Mouse (Mus musculus) ES-Bruce4 (cell line): Measurements from ENCODE around the gene Smtnl1. TPM values are rescaled to one million over a fixed set of nuclear protein-coding genes. Genes with fewer than 3 reads are reported as not detected.

Experiments
- H3K27ac ChIP-seq: 2 replicates; pipeline ENCODE4 v1.5.1; 2012; ENCODE audit warnings: low read length, inconsistent platforms; ENCODE audit not compliant: insufficient read depth
- H3K27me3 ChIP-seq: 2 replicates; pipeline ENCODE4 v1.6.1; 2012; ENCODE audit warnings: mild to moderate bottlenecking, low read length, inconsistent platforms; ENCODE audit not compliant: control insufficient read depth, poor library complexity, insufficient read depth, severe bottlenecking
- H3K36me3 ChIP-seq: 2 replicates; pipeline ENCODE4 v1.6.1; 2012; ENCODE audit warnings: inconsistent platforms, mild to moderate bottlenecking, low read length, moderate library complexity; ENCODE audit not compliant: control insufficient read depth, poor library complexity, insufficient read depth, severe bottlenecking
- H3K4me1 ChIP-seq: one replicate; pipeline ENCODE4 v1.8.1; 2011; ENCODE audit warnings: low read length; ENCODE audit not compliant: control insufficient read depth, insufficient read depth
- H3K4me3 ChIP-seq: 2 replicates; pipeline ENCODE4 v1.5.1; 2011; ENCODE audit warnings: low read depth, mild to moderate bottlenecking, low read length
- H3K9ac ChIP-seq: 2 replicates; pipeline ENCODE4 v1.6.1; 2012; ENCODE audit warnings: low read depth, mild to moderate bottlenecking, inconsistent platforms; ENCODE audit not compliant: poor library complexity, severe bottlenecking
- H3K9me3 ChIP-seq: replicated peaks from 2 replicates; pipeline ENCODE4 v1.6.1; 2012; ENCODE audit warnings: mild to moderate bottlenecking, low read length, inconsistent platforms; ENCODE audit not compliant: control insufficient read depth, poor library complexity, insufficient read depth, severe bottlenecking
- CTCF ChIP-seq: IDR thresholded peaks from one replicate; pipeline ENCODE4 v1.8.1; 2011; ENCODE audit warnings: low read depth, low read length
- EP300 ChIP-seq: IDR thresholded peaks from 2 replicates; pipeline ENCODE4 v1.6.1; 2011; ENCODE audit warnings: low read depth, low read length; ENCODE audit not compliant: insufficient read depth
- POLR2A ChIP-seq: IDR thresholded peaks from one replicate; pipeline ENCODE4 v1.8.1; 2011; ENCODE audit warnings: low read length; ENCODE audit not compliant: insufficient read depth
- polyA plus RNA-seq: library from polyadenylated mRNA; stranded (reverse); fragments of >200 nt; gene quantifications from 2 replicates; pipeline ENCODE4 v1.2.4, GENCODE M21; 2011; ENCODE audit warnings: low read depth; ENCODE audit not compliant: missing spikeins, insufficient read depth, insufficient read length

The Smtnl1 gene
- polyA plus RNA-seq, 1 experiment: 2.6 TPM

GRCm38 (mm10) chr2:84838993-84839980, 16.8 kb upstream of the Smtnl1 start:
- TF ChIP-seq EP300 (peak; percentile 85), POLR2A (peak; percentile 54), CTCF (no peak)
- no peaks in the 10 kb centered on the region; the same call in 1 of the 2 replicates for H3K36me3 ChIP-seq
- H3K9me3 ChIP-seq: no peaks in the 10 kb centered on the region
- no peaks in the 10 kb centered on the region for H3K27me3 ChIP-seq
- peaks cover 9% of the 10 kb centered on the region for H3K4me1 ChIP-seq
- peak overlapping the region; percentile 86 for H3K4me3 ChIP-seq
- peak overlapping the region; percentile 64 for H3K9ac ChIP-seq
- no peak overlapping the region for H3K27ac ChIP-seq

- peaks cover 9% of the 10 kb centered on the region for H3K4me1 ChIP-seq
Measured at GRCm38 (mm10) chr2:84838593-84838949, 16.1 kb upstream of the Smtnl1 start, which contains the start of gene Slc43a1. Slc43a1 (plus strand) TSS chr2:84838850.

GRCm38 (mm10) chr2:84837817-84838592, 15.6 kb upstream of the Smtnl1 start:
- Histone ChIP-seq H3K27ac (peak overlapping the region; percentile 35; the same call in 1 of the 2 replicates), H3K9ac (no peak overlapping the region), H3K9me3 (no peaks in the 10 kb centered on the region), H3K4me1 (peaks cover 9% of the 10 kb centered on the region), H3K4me3 (no peak overlapping the region), H3K36me3 (no peaks in the 10 kb centered on the region), H3K27me3 (no peaks in the 10 kb centered on the region)
- TF ChIP-seq POLR2A (no peak), EP300 (peak; percentile 97), CTCF (no peak)

More at GRCm38 (mm10) chr2:84838593-84838949, 16.1 kb upstream of the Smtnl1 start, which contains the start of gene Slc43a1:
- Histone ChIP-seq H3K4me3 (peak within 1 kb of the TSS; percentile 86), H3K27ac (peak within 1 kb of the TSS; percentile 35; the same call in 1 of the 2 replicates), H3K9me3 (no peaks in the 10 kb centered on the region), H3K36me3 (no peaks in the 10 kb centered on the region), H3K27me3 (no peaks in the 10 kb centered on the region), H3K9ac (peak within 1 kb of the TSS; percentile 64)
- TF ChIP-seq POLR2A (no peak), CTCF (no peak), EP300 (no peak)

GRCm38 (mm10) chr2:84837107-84837506, 14.7 kb upstream of the Smtnl1 start:
- Histone ChIP-seq H3K36me3 (no peaks in the 10 kb centered on the region), H3K9me3 (no peaks in the 10 kb centered on the region), H3K9ac (no peak overlapping the region), H3K27me3 (no peaks in the 10 kb centered on the region), H3K4me3 (no peak overlapping the region), H3K4me1 (peaks cover 9% of the 10 kb centered on the region), H3K27ac (no peak overlapping the region)
- TF ChIP-seq CTCF (no peak), POLR2A (no peak), EP300 (peak; percentile 98)

GRCm38 (mm10) chr2:84831666-84832391, 9.4 kb upstream of the Smtnl1 start:
- no peak overlapping the region for H3K9ac ChIP-seq
- H3K27ac ChIP-seq: no peak overlapping the region
- no peak for TF ChIP-seq EP300
- no peak for TF ChIP-seq POLR2A
- TF ChIP-seq CTCF: peak; percentile 87
- peaks cover 11% of the 10 kb centered on the region for H3K36me3 ChIP-seq
- H3K9me3 ChIP-seq: no peaks in the 10 kb centered on the region
- H3K27me3 ChIP-seq: no peaks in the 10 kb centered on the region
- peaks cover under 1% of the 10 kb centered on the region for H3K4me1 ChIP-seq
- no peak overlapping the region for H3K4me3 ChIP-seq
